Mouse (Mus musculus): ENCODE measurements around the gene Ddx51. TPM values are rescaled to one million over a fixed set of nuclear protein-coding genes. Genes with fewer than 3 reads are reported as not detected.

The Ddx51 gene
- polyA plus RNA-seq, 1 experiment from 2014 or later, result 7.7 TPM

DNA sequence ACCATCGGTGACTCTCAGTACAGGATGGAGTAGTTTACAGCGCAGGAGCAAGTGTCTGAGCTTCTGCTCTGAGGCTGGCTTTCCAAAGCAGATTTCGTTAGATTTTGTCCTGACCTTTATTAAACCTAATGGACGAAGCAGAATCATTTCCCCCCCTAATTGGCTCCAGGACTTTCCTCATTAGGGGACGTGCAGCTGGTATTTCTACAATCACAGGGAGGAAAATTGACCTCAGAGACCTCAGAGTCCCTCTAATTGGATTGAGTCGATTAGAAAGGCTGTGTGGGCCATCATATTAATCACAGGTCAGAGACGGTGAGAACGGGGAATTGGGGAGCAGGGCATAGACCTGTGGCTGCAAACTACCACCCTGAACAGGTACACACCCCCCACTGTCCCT, 44.3 kb upstream of the Ddx51 start:
- no peak for DNase-seq (ENCODE audit: low spot score)
- WGBS, result 67% methylated on average over 8 of the region's 8 CpGs
- Histone ChIP-seq H3K36me3 (ENCODE audit: control insufficient read depth, insufficient read depth, low read length) (no peaks in the 10 kb centered on the region), H3K4me3 (ENCODE audit: low read depth, low read length) (no peak overlapping the region), H3K4me1 (replicated peaks; ENCODE audit: control insufficient read depth, insufficient read depth) (no peaks in the 10 kb centered on the region), H3K4me2 (replicated peaks; ENCODE audit: low read depth) (no peak overlapping the region), H3K27ac (replicated peaks) (no peak overlapping the region), H3K9me3 (ENCODE audit: control insufficient read depth, low read length) (no peaks in the 10 kb centered on the region), H3K27me3 (ENCODE audit: control insufficient read depth, insufficient read depth, low read length) (no peaks in the 10 kb centered on the region), H3K9ac (ENCODE audit: low read length) (no peak overlapping the region)
- TF ChIP-seq EP300 (optimal IDR thresholded peaks at IDR 0.05), result no peak
- TF ChIP-seq CTCF (IDR thresholded peaks at IDR 0.05; ENCODE audit: low read depth), result no peak
- no peak for ATAC-seq (ENCODE audit: low FRiP score, low TSS enrichment)

DNA sequence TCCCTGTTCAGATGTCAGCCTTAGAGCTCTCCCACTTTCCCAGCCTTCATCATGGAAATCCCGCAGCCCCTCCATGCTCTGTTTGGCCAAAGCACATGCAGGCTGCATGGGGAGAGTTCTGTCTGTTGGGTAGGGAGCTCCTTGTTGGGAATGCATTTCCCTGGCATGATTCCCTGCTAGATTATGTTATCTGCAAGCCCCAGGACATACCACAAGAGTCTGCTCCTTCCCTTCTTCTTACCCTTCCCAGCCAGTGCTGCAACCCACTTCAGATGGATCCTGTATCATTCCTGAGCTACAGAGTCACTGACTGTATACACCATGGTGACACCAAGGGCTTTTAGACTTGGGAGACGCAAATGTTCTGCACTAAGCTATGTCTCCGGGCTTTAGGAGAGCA, 43.8 kb upstream of the Ddx51 start:
- Histone ChIP-seq H3K4me1 (replicated peaks; ENCODE audit: control insufficient read depth, insufficient read depth) (no peaks in the 10 kb centered on the region), H3K9me3 (ENCODE audit: control insufficient read depth, low read length) (no peaks in the 10 kb centered on the region), H3K36me3 (ENCODE audit: control insufficient read depth, insufficient read depth, low read length) (no peaks in the 10 kb centered on the region), H3K9ac (ENCODE audit: low read length) (no peak overlapping the region), H3K4me3 (ENCODE audit: low read depth, low read length) (no peak overlapping the region), H3K27ac (replicated peaks) (no peak overlapping the region), H3K4me2 (replicated peaks; ENCODE audit: low read depth) (no peak overlapping the region), H3K27me3 (ENCODE audit: control insufficient read depth, insufficient read depth, low read length) (no peaks in the 10 kb centered on the region)
- DNase-seq (ENCODE audit: low spot score) (no peak), ATAC-seq (ENCODE audit: low FRiP score, low TSS enrichment) (no peak)
- 77% methylated on average over 3 of the region's 3 CpGs for WGBS
- TF ChIP-seq EP300 (optimal IDR thresholded peaks at IDR 0.05) (no peak), CTCF (IDR thresholded peaks at IDR 0.05; ENCODE audit: low read depth) (no peak)

DNA sequence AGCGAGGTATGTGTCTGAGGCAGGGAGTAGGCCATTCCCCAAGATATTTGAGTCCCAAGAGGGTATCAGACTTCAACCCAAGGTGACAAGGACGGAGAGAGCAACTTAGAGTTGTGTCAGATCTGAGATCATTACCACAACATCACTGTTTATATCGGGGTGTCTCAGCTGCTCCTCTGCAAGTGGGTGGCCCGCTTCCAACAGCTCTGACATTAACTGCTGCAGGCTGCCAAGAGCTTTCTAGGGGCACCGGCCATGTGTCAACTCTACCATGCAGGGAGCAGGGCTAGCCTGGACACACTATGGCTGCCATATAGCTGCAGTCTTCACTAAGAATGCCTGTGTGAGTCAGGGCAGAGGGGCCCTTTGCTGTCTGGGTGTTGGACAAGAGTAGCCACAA, 43.4 kb upstream of the Ddx51 start:
- H3K4me3 ChIP-seq (ENCODE audit: low read depth, low read length), result no peak overlapping the region
- no peaks in the 10 kb centered on the region for H3K36me3 ChIP-seq (ENCODE audit: control insufficient read depth, insufficient read depth, low read length)
- no peaks in the 10 kb centered on the region for H3K4me1 ChIP-seq (replicated peaks; ENCODE audit: control insufficient read depth, insufficient read depth)
- no peak overlapping the region for H3K27ac ChIP-seq (replicated peaks)
- no peaks in the 10 kb centered on the region for H3K9me3 ChIP-seq (ENCODE audit: control insufficient read depth, low read length)
- DNase-seq (ENCODE audit: low spot score), result no peak
- H3K27me3 ChIP-seq (ENCODE audit: control insufficient read depth, insufficient read depth, low read length), result no peaks in the 10 kb centered on the region
- TF ChIP-seq CTCF (IDR thresholded peaks at IDR 0.05; ENCODE audit: low read depth), result no peak
- TF ChIP-seq EP300 (optimal IDR thresholded peaks at IDR 0.05), result no peak
- H3K4me2 ChIP-seq (replicated peaks; ENCODE audit: low read depth), result no peak overlapping the region
- no peak for ATAC-seq (ENCODE audit: low FRiP score, low TSS enrichment)
- H3K9ac ChIP-seq (ENCODE audit: low read length), result no peak overlapping the region
- WGBS, result 57% methylated on average over 5 of the region's 5 CpGs

DNA sequence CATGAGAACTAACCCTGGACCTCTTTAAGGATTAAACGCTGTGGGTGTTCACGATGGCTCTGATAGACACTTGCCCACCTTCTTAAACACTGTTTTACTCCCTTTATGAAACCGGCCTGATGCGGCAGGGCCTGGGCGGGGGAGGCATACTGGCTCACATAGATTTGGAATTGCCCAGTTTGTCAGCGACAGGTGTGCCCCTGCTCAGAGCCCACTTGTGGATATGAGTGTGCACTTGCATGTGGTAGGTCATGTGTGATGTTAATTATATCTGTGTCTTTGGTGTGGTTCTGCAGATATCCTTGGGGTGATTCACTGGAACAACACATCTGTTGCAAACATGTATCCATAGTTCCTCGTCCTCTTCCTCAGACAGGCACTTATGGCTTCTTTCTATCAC, 42.8 kb upstream of the Ddx51 start:
- 83% methylated on average over 7 of the region's 7 CpGs for WGBS

DNA sequence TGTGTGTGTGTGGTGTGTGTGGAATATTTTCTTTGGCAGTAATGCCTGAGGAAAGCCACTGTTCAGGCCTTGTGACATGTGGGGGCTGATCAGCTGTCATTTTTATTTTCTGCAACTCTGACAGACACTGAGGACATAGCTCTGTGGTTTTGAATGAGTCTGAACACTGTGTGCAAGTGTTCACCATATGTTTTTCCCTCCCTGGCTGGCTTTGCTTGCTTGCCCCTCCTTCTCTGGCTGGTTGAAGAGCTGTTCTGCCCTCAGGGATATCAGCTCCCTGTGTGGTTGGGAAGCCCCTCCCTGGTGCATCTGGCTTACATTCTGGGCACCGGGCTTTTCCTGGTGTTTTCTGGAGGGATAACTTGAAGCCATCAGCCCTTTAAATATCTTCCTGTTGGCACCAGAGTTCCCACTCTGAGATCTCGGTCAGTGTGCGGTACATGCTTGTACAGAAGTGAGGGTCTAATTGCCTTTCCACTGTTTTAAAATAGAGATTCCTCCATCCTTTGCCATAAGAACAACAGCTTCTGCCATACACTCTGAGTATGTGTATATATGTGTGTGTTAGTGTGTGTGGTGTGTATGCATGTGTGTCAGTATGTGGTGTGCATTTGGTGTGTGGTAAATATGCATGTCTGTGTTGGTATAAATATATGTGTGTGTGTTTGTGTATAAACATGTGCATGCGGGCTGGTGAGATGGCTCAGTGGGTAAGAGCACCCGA, 41.7 kb upstream of the Ddx51 start:
- Histone ChIP-seq H3K9me3 (ENCODE audit: control insufficient read depth, low read length) (no peaks in the 10 kb centered on the region), H3K27ac (replicated peaks) (no peak overlapping the region), H3K27me3 (ENCODE audit: control insufficient read depth, insufficient read depth, low read length) (no peaks in the 10 kb centered on the region), H3K4me1 (replicated peaks; ENCODE audit: control insufficient read depth, insufficient read depth) (no peaks in the 10 kb centered on the region), H3K9ac (ENCODE audit: low read length) (no peak overlapping the region), H3K4me3 (ENCODE audit: low read depth, low read length) (no peak overlapping the region), H3K4me2 (replicated peaks; ENCODE audit: low read depth) (no peak overlapping the region), H3K36me3 (ENCODE audit: control insufficient read depth, insufficient read depth, low read length) (no peaks in the 10 kb centered on the region)
- ATAC-seq (ENCODE audit: low FRiP score, low TSS enrichment) (no peak), DNase-seq (ENCODE audit: low spot score) (no peak)
- TF ChIP-seq CTCF (IDR thresholded peaks at IDR 0.05; ENCODE audit: low read depth) (no peak), EP300 (optimal IDR thresholded peaks at IDR 0.05) (no peak)
- 74% methylated on average over 5 of the region's 5 CpGs for WGBS

More for the DNA sequence above, 42.8 kb upstream of the Ddx51 start:
- Histone ChIP-seq H3K4me1 (replicated peaks; ENCODE audit: control insufficient read depth, insufficient read depth) (no peaks in the 10 kb centered on the region), H3K27me3 (ENCODE audit: control insufficient read depth, insufficient read depth, low read length) (no peaks in the 10 kb centered on the region), H3K9ac (ENCODE audit: low read length) (no peak overlapping the region), H3K4me2 (replicated peaks; ENCODE audit: low read depth) (no peak overlapping the region), H3K36me3 (ENCODE audit: control insufficient read depth, insufficient read depth, low read length) (no peaks in the 10 kb centered on the region), H3K27ac (replicated peaks) (no peak overlapping the region), H3K4me3 (ENCODE audit: low read depth, low read length) (no peak overlapping the region), H3K9me3 (ENCODE audit: control insufficient read depth, low read length) (no peaks in the 10 kb centered on the region)
- ATAC-seq (ENCODE audit: low FRiP score, low TSS enrichment), result no peak
- TF ChIP-seq CTCF (IDR thresholded peaks at IDR 0.05; ENCODE audit: low read depth), result no peak
- no peak for TF ChIP-seq EP300 (optimal IDR thresholded peaks at IDR 0.05)
- DNase-seq (ENCODE audit: low spot score), result no peak

DNA sequence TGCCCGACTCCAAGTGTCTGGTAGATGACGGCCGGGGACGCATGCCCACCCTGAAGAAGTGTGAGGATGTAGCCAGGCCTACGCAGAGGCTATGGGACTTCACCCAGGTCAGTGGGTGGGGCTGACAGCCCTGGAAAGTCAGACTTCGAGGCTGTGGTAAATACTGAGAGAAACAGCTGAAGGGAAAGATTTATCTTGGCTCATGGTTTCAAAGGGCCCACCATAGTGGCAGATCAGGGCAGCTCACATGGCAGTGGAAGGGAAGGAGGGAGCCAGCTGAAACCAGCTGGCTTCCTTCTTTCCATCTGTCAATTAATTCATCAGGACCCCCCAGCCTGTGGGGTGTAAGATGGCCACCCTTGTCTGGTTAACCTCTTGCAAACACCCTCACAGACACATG, 34.0 kb upstream of the Ddx51 start:
- Histone ChIP-seq H3K9me3 (ENCODE audit: control insufficient read depth, low read length) (no peaks in the 10 kb centered on the region), H3K9ac (ENCODE audit: low read length) (no peak overlapping the region), H3K27me3 (ENCODE audit: control insufficient read depth, insufficient read depth, low read length) (no peaks in the 10 kb centered on the region), H3K36me3 (ENCODE audit: control insufficient read depth, insufficient read depth, low read length) (no peaks in the 10 kb centered on the region), H3K4me2 (replicated peaks; ENCODE audit: low read depth) (no peak overlapping the region), H3K4me1 (replicated peaks; ENCODE audit: control insufficient read depth, insufficient read depth) (no peaks in the 10 kb centered on the region), H3K4me3 (ENCODE audit: low read depth, low read length) (no peak overlapping the region), H3K27ac (replicated peaks) (no peak overlapping the region)
- DNase-seq (ENCODE audit: low spot score), result no peak
- ATAC-seq (ENCODE audit: low FRiP score, low TSS enrichment), result no peak
- TF ChIP-seq EP300 (optimal IDR thresholded peaks at IDR 0.05), result no peak
- no peak for TF ChIP-seq CTCF (IDR thresholded peaks at IDR 0.05; ENCODE audit: low read depth)
- 86% methylated on average over 6 of the region's 6 CpGs for WGBS

Measured in stomach, postnatal 0 days (tissue).